Mouse (Mus musculus): ENCODE data around the gene Dcst1. TPM values are rescaled to one million over a fixed set of nuclear protein-coding genes. Genes with fewer than 3 reads are reported as not detected.
A peak's percentile ranks its signal among the peaks of the same experiment; 100 is the strongest.

Dcst1 gene
- polyA plus RNA-seq (2015; fragmentation: Nextera tagmentation; extraction: Ambion mirVana), result 23.5 and 26.7 TPM in 2 replicates

DNA sequence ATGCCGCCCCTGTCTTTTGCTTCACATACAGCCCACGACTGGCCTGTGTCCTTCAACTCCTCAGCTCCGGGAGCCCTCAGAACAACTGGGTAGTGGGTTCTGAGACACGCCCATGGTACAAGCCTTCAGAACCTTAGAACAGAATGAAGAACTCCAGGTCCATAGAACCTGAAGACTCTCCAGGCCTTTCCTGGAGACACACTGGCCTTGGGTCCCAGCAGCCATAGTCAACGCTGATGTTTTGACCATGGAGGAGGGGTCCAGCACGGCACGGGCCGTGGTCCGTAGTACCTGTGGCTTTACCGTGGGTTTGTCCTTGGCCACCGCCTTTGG lies at the start of gene Dcst1:
Gene Dcst1, minus strand, starts transcription at position 101 of the 333 bp plus-strand sequence.
- WGBS, result 81% methylated on average over 11 of the region's 11 CpGs
- Histone ChIP-seq H3K36me3 (ENCODE audit: control insufficient read depth, insufficient read depth) (no peaks in the 10 kb centered on the region), H3K27ac (ENCODE audit: low read depth, low read length) (peak within 1 kb of the TSS; percentile 65), H3K4me2 (replicated peaks; ENCODE audit: low read depth) (peak within 1 kb of the TSS; percentile 38), H3K4me3 (ENCODE audit: low read depth, low read length) (no peak within 1 kb of the TSS), H3K9ac (ENCODE audit: low read depth, low read length) (no peak within 1 kb of the TSS), H3K4me1 (replicated peaks; ENCODE audit: control insufficient read depth, insufficient read depth, low read length) (peaks cover 3% of the 10 kb centered on the region), H3K9me3 (ENCODE audit: control insufficient read depth) (no peaks in the 10 kb centered on the region), H3K27me3 (replicated peaks; ENCODE audit: control insufficient read depth, insufficient read depth, low read length) (no peaks in the 10 kb centered on the region)
- TF ChIP-seq CTCF (IDR thresholded peaks at IDR 0.05; ENCODE audit: low read depth), result no peak
- no peak for ATAC-seq

- Histone ChIP-seq H3K36me3 (ENCODE audit: control insufficient read depth, insufficient read depth) (peaks cover 34% of the 10 kb centered on the region), H3K4me1 (replicated peaks; ENCODE audit: control insufficient read depth, insufficient read depth, low read length) (no peaks in the 10 kb centered on the region; the same call in 1 of the 2 replicates), H3K4me2 (replicated peaks; ENCODE audit: low read depth) (peak within 1 kb of the TSS; percentile 77), H3K9ac (ENCODE audit: low read depth, low read length) (peak within 1 kb of the TSS; percentile 62), H3K4me3 (ENCODE audit: low read depth, low read length) (peak within 1 kb of the TSS; percentile 64), H3K27ac (ENCODE audit: low read depth, low read length) (peak within 1 kb of the TSS; percentile 42), H3K9me3 (ENCODE audit: control insufficient read depth) (no peaks in the 10 kb centered on the region), H3K27me3 (replicated peaks; ENCODE audit: control insufficient read depth, insufficient read depth, low read length) (no peaks in the 10 kb centered on the region)
- ATAC-seq, result peak; percentile 97
- no peak for TF ChIP-seq CTCF (IDR thresholded peaks at IDR 0.05; ENCODE audit: low read depth)
- 5% methylated on average over 28 of the region's 28 CpGs for WGBS
Observed at GRCm38 (mm10) chr3:89411490-89412393, 46.7 kb upstream of the Dcst1 start, which contains the start of gene Flad1. Gene Flad1 (minus strand): TSS chr3:89411870.

- no peaks in the 10 kb centered on the region for H3K9me3 ChIP-seq (ENCODE audit: control insufficient read depth)
- peak overlapping the region; percentile 62 for H3K9ac ChIP-seq (ENCODE audit: low read depth, low read length)
- peaks cover 34% of the 10 kb centered on the region for H3K36me3 ChIP-seq (ENCODE audit: control insufficient read depth, insufficient read depth)
- peak overlapping the region; percentile 64 for H3K4me3 ChIP-seq (ENCODE audit: low read depth, low read length)
- WGBS, result 64% methylated on average over 10 of the region's 10 CpGs
- H3K4me1 ChIP-seq (replicated peaks; ENCODE audit: control insufficient read depth, insufficient read depth, low read length), result no peaks in the 10 kb centered on the region; the same call in 1 of the 2 replicates
- no peaks in the 10 kb centered on the region for H3K27me3 ChIP-seq (replicated peaks; ENCODE audit: control insufficient read depth, insufficient read depth, low read length)
- no peak for ATAC-seq
- H3K27ac ChIP-seq (ENCODE audit: low read depth, low read length), result peak overlapping the region; percentile 42
- peak overlapping the region; percentile 77 for H3K4me2 ChIP-seq (replicated peaks; ENCODE audit: low read depth)
- no peak for TF ChIP-seq CTCF (IDR thresholded peaks at IDR 0.05; ENCODE audit: low read depth)
Observed at GRCm38 (mm10) chr3:89410864-89411263, 45.8 kb upstream of the Dcst1 start.

DNA sequence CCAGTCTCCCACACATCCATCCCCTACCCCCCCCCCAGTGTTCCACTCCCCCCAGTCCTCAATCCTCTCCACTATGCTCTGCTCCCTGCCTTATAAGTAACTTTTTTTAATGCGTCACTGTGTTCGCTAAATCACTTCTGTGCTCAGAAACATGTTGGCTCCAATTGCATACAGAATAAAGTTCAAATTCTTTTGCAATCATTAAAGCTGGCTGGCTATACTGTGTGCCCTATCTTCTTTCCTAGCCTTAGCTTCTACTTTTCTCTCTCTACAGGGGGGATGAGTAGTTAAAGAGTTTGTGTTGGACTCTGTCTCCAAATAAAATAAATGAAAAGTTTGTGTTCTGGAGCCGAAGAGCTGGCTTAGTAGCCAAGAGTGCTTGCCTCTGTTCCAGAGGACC lies 44.6 kb upstream of the Dcst1 start:
- Histone ChIP-seq H3K27me3 (replicated peaks; ENCODE audit: control insufficient read depth, insufficient read depth, low read length) (no peaks in the 10 kb centered on the region), H3K36me3 (ENCODE audit: control insufficient read depth, insufficient read depth) (peaks cover 32% of the 10 kb centered on the region), H3K4me1 (replicated peaks; ENCODE audit: control insufficient read depth, insufficient read depth, low read length) (no peaks in the 10 kb centered on the region; the same call in 1 of the 2 replicates), H3K9me3 (ENCODE audit: control insufficient read depth) (no peaks in the 10 kb centered on the region), H3K27ac (ENCODE audit: low read depth, low read length) (no peak overlapping the region), H3K4me2 (replicated peaks; ENCODE audit: low read depth) (no peak overlapping the region), H3K4me3 (ENCODE audit: low read depth, low read length) (no peak overlapping the region), H3K9ac (ENCODE audit: low read depth, low read length) (no peak overlapping the region)
- no peak for TF ChIP-seq CTCF (IDR thresholded peaks at IDR 0.05; ENCODE audit: low read depth)
- WGBS, result 83% methylated on average over 3 of the region's 3 CpGs
- ATAC-seq, result no peak

DNA sequence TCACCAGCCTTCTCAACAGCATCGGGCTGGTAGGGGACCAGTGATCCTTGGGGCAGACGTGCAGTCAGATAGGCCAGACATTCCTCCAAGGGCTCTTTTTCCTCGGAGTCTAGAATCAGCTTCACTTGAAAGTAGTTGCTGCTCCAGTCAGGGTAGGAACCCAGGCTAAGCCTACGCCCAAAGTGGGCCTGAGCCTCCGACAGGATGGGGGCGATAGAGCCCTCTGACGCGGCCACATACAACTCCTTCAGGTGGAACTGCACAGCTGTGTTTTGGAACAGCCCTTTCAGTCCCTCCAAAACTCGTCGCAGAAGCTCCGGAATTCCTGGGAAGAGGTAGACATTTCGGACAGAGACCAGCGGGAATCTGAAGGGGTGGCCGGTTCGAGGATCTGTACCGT lies 43.4 kb upstream of the Dcst1 start:
- 70% methylated on average over 16 of the region's 16 CpGs for WGBS

GRCm38 (mm10) chr3:89406887-89407286 lies 41.8 kb upstream of the Dcst1 start:
- Histone ChIP-seq H3K27ac (ENCODE audit: low read depth, low read length) (no peak overlapping the region), H3K4me1 (replicated peaks; ENCODE audit: control insufficient read depth, insufficient read depth, low read length) (no peaks in the 10 kb centered on the region; the same call in 1 of the 2 replicates), H3K9ac (ENCODE audit: low read depth, low read length) (no peak overlapping the region), H3K9me3 (ENCODE audit: control insufficient read depth) (no peaks in the 10 kb centered on the region), H3K36me3 (ENCODE audit: control insufficient read depth, insufficient read depth) (peaks cover 48% of the 10 kb centered on the region), H3K4me2 (replicated peaks; ENCODE audit: low read depth) (no peak overlapping the region), H3K4me3 (ENCODE audit: low read depth, low read length) (no peak overlapping the region), H3K27me3 (replicated peaks; ENCODE audit: control insufficient read depth, insufficient read depth, low read length) (no peaks in the 10 kb centered on the region)
- WGBS, result 82% methylated on average over 6 of the region's 6 CpGs
- no peak for ATAC-seq
- TF ChIP-seq CTCF (IDR thresholded peaks at IDR 0.05; ENCODE audit: low read depth), result no peak

More for the DNA sequence above, 43.4 kb upstream of the Dcst1 start:
- Histone ChIP-seq H3K27ac (ENCODE audit: low read depth, low read length) (no peak overlapping the region), H3K9me3 (ENCODE audit: control insufficient read depth) (no peaks in the 10 kb centered on the region), H3K4me1 (replicated peaks; ENCODE audit: control insufficient read depth, insufficient read depth, low read length) (no peaks in the 10 kb centered on the region; the same call in 1 of the 2 replicates), H3K4me3 (ENCODE audit: low read depth, low read length) (no peak overlapping the region), H3K4me2 (replicated peaks; ENCODE audit: low read depth) (no peak overlapping the region), H3K27me3 (replicated peaks; ENCODE audit: control insufficient read depth, insufficient read depth, low read length) (no peaks in the 10 kb centered on the region), H3K9ac (ENCODE audit: low read depth, low read length) (no peak overlapping the region), H3K36me3 (ENCODE audit: control insufficient read depth, insufficient read depth) (peaks cover 35% of the 10 kb centered on the region)
- no peak for TF ChIP-seq CTCF (IDR thresholded peaks at IDR 0.05; ENCODE audit: low read depth)
- no peak for ATAC-seq
